Mouse (Mus musculus) lung, postnatal 25 days (tissue): ENCODE measurements around the gene Rad51.
A peak's percentile ranks its signal among the peaks of the same experiment; 100 is the strongest.

Source experiments
- DNase-seq: peaks from one replicate; pipeline ENCODE4 v3.0.0; 2022; ENCODE audit warnings: low spot score

Rad51 gene

DNA sequence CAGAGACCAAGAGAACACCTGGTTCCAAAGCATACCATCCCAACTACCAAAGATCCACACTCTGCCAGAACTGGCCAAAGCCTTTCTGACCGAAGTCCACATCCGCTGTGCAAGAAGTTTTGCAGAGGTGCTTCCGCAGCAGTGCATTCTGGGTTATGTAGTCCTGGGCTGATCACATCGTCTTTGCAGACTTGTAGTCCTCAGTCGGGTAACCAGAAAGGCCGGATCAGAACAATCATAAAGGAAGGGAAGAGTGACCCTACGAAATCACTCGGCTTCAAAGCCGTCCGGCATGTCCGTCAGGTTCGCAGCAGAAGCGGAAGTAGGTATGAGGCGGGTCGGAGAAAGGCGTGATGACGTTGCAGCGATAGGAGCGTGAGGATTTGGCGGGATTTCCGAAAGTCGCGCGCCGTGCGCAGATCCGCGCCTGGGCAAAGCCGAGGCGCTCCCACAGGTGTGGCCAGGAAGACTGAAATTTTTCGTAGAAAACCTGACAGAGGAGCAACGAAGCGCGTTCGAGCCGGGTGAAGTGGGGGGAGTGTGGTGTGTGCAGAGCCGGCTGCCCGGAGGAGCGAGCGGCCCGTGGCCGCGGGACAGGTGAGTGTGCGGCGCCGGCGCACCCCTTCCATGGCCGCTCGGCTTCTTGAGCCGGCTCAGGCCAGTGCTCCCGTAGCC, at the start of gene Rad51:
Rad51 (plus strand) TSS at position 356 of the 675 bp plus-strand sequence.
- peak; percentile 86 for DNase-seq

DNA sequence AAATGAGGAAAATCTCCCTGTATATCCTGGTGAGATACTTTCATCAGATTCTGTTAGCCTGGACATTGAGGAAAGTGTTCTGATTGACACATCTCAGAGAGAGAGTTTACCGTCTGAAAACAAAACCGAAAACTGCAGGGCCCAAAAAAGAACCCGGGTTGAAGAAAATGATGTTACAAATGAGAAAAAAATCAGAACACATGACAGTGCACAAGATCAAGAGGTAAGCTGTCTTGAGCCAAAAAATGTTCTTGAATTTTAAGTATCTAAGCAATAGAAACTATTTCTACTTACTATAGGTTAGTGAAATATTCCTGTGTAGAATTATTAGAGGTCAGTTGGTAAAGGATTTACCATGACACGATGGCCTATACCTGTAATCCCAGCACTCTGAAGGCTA, 40.2 kb upstream of the Rad51 start:
- DNase-seq = no peak

- DNase-seq = no peak
Observed at GRCm38 (mm10) chr2:119086156-119086555, 26.4 kb upstream of the Rad51 start.

GRCm38 (mm10) chr2:119101552-119101951, 11.0 kb upstream of the Rad51 start:
- no peak for DNase-seq

DNA sequence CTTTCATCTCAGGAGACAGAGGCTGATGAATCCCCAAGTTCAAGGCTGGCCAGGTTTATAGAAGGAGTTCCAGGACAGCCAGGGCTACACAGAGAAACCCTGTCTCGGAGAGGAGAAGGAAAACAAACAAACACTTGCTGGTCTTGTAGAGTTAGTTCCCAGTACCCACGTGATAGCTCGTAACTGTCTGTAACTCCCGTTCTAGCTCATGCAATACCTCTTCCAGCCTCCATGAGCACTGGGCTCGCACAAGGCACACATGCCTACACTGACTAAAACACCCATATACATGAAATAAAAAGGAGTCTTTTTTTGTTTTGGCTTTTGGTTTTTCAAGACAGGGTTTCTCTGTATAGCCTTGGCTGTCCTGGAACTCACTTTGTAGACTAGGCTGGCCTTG, 6.0 kb upstream of the Rad51 start:
- no peak for DNase-seq

GRCm38 (mm10) chr2:119108554-119108953, 4.0 kb upstream of the Rad51 start:
- DNase-seq = no peak

DNA sequence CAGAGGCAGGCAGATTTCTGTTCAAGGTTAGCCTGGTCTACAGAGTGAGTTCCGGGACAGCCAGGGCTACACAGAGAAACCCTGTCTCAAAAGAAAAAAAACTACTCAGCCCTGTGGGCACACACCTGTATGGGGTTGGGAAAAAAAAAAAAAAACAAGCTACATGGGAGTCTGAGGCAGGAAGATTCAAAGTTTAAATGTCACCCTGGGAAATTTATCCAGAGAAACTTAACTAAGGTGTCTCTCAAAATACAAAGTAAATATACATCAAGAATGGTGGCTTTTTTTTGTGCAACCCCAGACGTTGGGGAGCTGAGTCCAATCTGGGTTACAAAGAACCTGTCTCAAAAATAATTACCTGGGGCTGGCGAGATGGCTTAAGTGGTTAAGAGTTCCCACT, 1.5 kb upstream of the Rad51 start:
- DNase-seq = no peak

GRCm38 (mm10) chr2:119113121-119113925, 730 bp downstream of the Rad51 start:
- DNase-seq = no peak

DNA sequence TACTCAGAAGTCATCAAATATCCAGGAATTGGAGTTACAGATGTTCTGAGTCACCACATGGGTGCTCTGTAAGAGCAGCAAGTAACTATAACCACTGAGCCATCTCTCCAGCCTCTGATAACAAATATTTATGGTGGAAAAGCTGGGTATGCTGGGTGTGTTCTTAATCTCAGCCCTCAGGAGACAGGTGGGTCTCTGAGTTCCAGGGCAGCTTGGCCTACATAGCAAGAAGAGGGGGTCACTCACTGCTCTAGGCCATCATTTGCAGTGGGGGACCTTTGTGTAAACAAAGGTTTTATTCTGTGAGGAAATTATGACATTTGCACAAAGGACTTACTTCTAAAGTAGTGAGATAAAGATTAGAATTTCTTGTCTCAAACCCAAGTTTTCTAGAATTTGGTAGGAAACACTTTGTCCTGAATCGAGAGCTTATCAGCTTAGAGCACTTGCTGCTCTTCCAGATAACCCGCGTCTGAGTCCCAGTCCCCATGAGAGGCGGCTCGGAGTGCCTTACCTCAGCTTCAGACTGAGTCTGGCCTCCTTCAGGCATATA, 23.8 kb downstream of the Rad51 start:
- DNase-seq = no peak

DNA sequence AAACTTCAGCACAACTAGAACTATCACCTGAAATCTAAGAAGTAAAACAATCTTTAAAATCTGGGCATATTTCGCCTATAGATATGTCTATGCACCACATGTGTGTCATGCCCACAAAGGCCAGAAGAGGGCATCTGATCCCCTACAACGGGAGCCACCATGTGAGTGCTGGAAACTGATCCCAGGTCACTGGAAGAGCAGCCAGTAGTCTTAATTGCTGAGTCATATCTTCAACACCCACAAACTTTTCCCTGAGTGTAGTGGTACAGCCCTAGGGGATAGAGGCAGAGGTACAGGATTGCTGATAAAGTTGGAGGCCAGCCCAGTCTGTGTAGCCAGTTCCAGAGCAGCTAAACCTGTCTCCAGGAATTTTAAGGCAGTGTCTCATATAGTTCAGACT, 32.6 kb downstream of the Rad51 start:
- no peak for DNase-seq

- no peak for DNase-seq
Observed at GRCm38 (mm10) chr2:119146435-119146834, 33.8 kb downstream of the Rad51 start.

DNA sequence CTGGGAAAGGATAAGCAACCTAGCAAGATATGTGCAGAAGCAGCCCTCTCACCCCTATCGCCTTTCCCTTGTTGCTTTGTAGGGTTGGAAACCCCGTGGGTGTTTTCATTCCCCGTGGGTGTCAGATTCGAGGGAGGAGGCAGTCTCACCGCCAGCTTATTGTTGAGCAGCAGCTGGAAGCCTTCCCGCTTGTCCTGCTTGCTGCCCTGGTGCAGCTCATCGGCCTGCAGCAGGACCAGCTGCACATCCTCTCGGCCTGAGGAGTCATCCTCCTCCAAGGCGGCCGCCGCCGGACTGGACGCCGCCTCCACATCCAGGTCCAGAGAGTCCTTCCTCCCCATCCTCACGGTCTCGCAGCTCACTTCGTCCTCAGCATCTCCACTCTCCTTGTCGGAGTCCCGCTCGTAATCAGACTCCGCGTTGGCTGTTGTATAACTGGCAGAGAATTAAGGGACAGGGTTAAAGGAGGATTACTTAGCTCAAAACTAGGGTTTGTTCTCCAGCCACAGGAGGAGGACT, 34.6 kb downstream of the Rad51 start:
- DNase-seq = no peak

- DNase-seq = no peak
Observed at GRCm38 (mm10) chr2:119147775-119148174, 35.2 kb downstream of the Rad51 start.

DNA sequence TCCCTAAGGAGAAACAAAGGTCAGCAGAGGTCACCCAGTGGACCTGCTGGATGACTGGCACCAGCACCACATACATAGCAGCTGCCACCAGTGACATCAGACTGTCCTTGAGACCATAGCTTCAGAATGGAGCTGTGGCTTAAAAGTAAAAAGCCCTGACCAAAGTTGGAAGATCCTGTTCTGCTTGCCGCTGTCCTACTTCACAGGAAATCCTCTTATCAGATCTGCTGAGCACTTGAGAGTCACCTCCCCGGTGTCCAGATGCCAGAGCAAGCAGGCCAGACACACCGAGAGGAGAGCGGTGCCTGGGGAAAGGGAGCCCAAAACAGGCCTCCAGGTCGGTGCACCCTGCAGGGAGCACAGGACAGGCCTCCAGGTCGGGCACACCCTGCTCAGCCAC, 39.7 kb downstream of the Rad51 start:
- no peak for DNase-seq

GRCm38 (mm10) chr2:119154683-119155082, 42.1 kb downstream of the Rad51 start:
- DNase-seq = no peak

GRCm38 (mm10) chr2:119155388-119155787, 42.8 kb downstream of the Rad51 start:
- no peak for DNase-seq

- DNase-seq = no peak
Observed at GRCm38 (mm10) chr2:119156081-119156680, 43.6 kb downstream of the Rad51 start.

DNA sequence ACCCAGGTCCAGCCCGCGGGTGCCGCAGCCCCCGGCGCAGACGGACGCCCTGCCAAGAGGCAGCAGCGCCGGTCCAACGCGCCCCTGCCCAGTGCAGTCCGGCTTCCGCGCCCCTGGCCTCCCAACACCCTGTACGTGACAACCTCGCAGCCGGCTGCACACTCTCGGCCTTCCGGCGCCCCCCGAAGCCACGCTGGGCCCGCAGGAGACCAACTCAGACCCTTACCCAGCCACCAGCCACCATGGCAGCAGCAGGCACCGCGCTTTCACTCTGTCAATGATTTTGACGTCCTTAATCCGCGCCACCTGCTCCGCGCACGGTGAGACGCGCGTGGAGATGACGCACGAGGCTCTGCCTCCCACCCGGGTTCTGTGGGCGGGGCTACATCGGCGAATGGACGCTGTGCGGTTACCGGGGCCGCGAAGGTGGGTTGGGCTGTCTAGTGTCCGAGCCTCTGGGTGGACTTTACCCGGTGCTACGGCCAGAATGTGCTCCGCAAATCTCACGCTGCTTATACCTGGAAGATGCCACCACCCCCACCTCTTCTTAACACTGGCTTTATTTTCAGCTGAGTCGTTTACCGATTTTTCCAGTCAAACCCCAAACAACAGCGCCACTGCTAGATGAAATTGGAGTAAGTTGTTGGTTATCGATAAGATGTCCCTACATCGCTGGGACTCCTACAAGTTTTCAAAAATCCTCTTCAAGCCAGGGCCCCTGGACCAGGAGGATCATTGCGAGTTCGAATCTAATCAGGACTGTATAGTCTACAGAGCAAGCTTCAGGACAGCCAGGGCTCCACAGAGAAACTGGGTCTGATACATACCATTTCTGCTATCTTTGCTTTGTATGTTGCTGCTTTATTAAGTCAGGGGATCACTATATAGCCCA, 44.3 kb downstream of the Rad51 start, which contains the start of gene Rmdn3:
Rmdn3 (minus strand) TSS at position 354 of the 892 bp plus-strand sequence.
- DNase-seq = peak; percentile 94

DNA sequence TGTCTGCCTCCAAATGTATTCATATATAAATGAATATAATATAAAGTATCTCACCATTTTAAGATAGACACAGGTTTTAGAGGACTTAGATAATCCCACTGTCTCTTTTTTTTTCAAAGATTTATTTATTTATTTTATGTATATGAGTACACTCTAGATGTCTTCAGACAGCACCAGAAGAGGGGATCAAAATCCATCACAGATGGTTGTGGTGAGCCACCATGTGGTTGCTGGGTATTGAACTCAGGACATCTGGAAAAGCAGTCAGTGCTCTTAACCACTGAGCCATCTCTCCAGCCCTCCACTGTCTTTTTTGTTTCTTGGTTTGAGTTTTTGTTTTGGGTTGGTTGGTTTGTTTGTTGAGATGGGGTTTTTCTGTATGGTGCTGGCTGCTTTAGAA, 45.2 kb downstream of the Rad51 start:
- DNase-seq = no peak

DNA sequence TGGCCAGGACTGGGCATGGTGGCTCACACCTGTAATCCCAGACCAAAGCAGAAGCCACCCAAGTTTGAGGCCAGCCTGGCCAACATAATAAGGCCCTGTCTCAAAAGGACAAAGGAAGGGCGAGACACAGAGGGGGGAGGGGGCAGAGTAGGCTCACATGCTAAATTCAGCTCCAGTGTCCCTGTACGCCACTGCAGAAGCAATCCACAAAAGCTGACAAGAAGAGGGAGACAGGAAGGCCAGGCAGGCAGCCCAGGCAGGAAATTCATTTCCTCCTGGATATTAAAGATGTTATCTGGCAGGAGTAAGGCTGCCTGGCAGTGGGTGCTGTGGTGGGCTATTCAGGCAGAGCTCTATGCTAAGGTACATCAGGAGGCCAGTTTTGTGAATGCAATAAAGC, 48.7 kb downstream of the Rad51 start:
- peak; percentile 69 for DNase-seq

- no peak for DNase-seq
Observed at GRCm38 (mm10) chr2:119163135-119163534, 50.5 kb downstream of the Rad51 start.
